Mouse (Mus musculus) splenic B cell, adult 2 months (primary cell): Measurements from ENCODE around the gene Frmd5.
"Not testable (repeated sequence)": the region's sequence is repeated elsewhere in the genome, so short reads cannot be mapped to it uniquely, and the experiment has no call there.

Source experiments
- DNase-seq: peaks from one replicate; pipeline ENCODE4 v3.0.0-alpha.2; 2011; ENCODE audit warnings: low read depth, low spot score
- H3K27me3 ChIP-seq: 2 replicates; pipeline ENCODE4 v1.6.1; 2012; ENCODE audit warnings: mild to moderate bottlenecking, low read length, moderate library complexity, mixed read lengths; ENCODE audit not compliant: control insufficient read depth, poor library complexity, insufficient read depth, severe bottlenecking
- H3K36me3 ChIP-seq: 2 replicates; pipeline ENCODE4 v1.6.1; 2012; ENCODE audit warnings: mild to moderate bottlenecking, low read length, moderate library complexity, mixed read lengths; ENCODE audit not compliant: control insufficient read depth, poor library complexity, insufficient read depth, severe bottlenecking

Gene Frmd5

GRCm38 (mm10) chr2:121512991-121513765, 293.7 kb downstream of the Frmd5 start:
- H3K36me3 ChIP-seq = not testable (repeated sequence)

GRCm38 (mm10) chr2:121511401-121511800, 295.5 kb downstream of the Frmd5 start:
- DNase-seq = no peak
- no peaks in the 10 kb centered on the region for H3K27me3 ChIP-seq

More at GRCm38 (mm10) chr2:121512991-121513765, 293.7 kb downstream of the Frmd5 start:
- not testable (repeated sequence) for DNase-seq, H3K27me3 ChIP-seq

GRCm38 (mm10) chr2:121509584-121509983, 297.3 kb downstream of the Frmd5 start:
- DNase-seq = peak; percentile 48
- Histone ChIP-seq H3K36me3 (peaks cover 2% of the 10 kb centered on the region; the same call in 1 of the 2 replicates), H3K27me3 (no peaks in the 10 kb centered on the region)

More at GRCm38 (mm10) chr2:121511401-121511800, 295.5 kb downstream of the Frmd5 start:
- peaks cover 2% of the 10 kb centered on the region; the same call in 1 of the 2 replicates for H3K36me3 ChIP-seq

- no peak for DNase-seq
- peaks cover 5% of the 10 kb centered on the region; the same call in 1 of the 2 replicates for H3K36me3 ChIP-seq
- H3K27me3 ChIP-seq = no peaks in the 10 kb centered on the region
These were observed 298.9 kb downstream of the Frmd5 start for GRCm38 (mm10) chr2:121507951-121508330.

- DNase-seq = no peak
- no peaks in the 10 kb centered on the region for H3K27me3 ChIP-seq
- peaks cover 5% of the 10 kb centered on the region; the same call in 1 of the 2 replicates for H3K36me3 ChIP-seq
These were observed 299.5 kb downstream of the Frmd5 start for GRCm38 (mm10) chr2:121507173-121507950.

GRCm38 (mm10) chr2:121505942-121506882, 300.7 kb downstream of the Frmd5 start, which contains the start of the genes Mfap1a and Wdr76:
Gene Mfap1a, minus strand, starts transcription at chr2:121506665.
Gene Wdr76, plus strand, starts transcription at chr2:121506723.
- peak; percentile 88 for DNase-seq

GRCm38 (mm10) chr2:121501550-121501949, 305.3 kb downstream of the Frmd5 start:
- DNase-seq, H3K27me3 ChIP-seq: not testable (repeated sequence)

More at GRCm38 (mm10) chr2:121505942-121506882, 300.7 kb downstream of the Frmd5 start, which contains the start of the genes Mfap1a and Wdr76:
- H3K36me3 ChIP-seq, H3K27me3 ChIP-seq: not testable (repeated sequence)

More at GRCm38 (mm10) chr2:121501550-121501949, 305.3 kb downstream of the Frmd5 start:
- H3K36me3 ChIP-seq = not testable (repeated sequence)
